Mouse (Mus musculus): ENCODE results near the gene Asb4. TPM values are rescaled to one million over a fixed set of nuclear protein-coding genes. Genes with fewer than 3 reads are reported as not detected.

The Asb4 gene
- polyA plus RNA-seq, 1 experiment from 2014 or later: 6.7 TPM

GRCm38 (mm10) chr6:5429562-5429961 lies 46.4 kb downstream of the Asb4 start:
- no peaks in the 10 kb centered on the region for H3K27me3 ChIP-seq (ENCODE audit: control insufficient read depth, insufficient read depth, low read depth, low read length)
- WGBS: 92% methylated on average over 4 of the region's 4 CpGs
- ATAC-seq (ENCODE audit: low read depth): no peak
- H3K4me3 ChIP-seq (ENCODE audit: low read length): no peak overlapping the region
- H3K9me3 ChIP-seq (ENCODE audit: control insufficient read depth, low read length): no peaks in the 10 kb centered on the region
- H3K4me1 ChIP-seq (replicated peaks; ENCODE audit: control insufficient read depth, insufficient read depth, low read length): no peaks in the 10 kb centered on the region
- H3K9ac ChIP-seq (ENCODE audit: low read length): no peak overlapping the region
- no peaks in the 10 kb centered on the region for H3K36me3 ChIP-seq (ENCODE audit: control insufficient read depth, insufficient read depth, low read length)
- H3K4me2 ChIP-seq (ENCODE audit: low read depth, low read length): no peak overlapping the region
- H3K27ac ChIP-seq (ENCODE audit: low read length): no peak overlapping the region

DNA sequence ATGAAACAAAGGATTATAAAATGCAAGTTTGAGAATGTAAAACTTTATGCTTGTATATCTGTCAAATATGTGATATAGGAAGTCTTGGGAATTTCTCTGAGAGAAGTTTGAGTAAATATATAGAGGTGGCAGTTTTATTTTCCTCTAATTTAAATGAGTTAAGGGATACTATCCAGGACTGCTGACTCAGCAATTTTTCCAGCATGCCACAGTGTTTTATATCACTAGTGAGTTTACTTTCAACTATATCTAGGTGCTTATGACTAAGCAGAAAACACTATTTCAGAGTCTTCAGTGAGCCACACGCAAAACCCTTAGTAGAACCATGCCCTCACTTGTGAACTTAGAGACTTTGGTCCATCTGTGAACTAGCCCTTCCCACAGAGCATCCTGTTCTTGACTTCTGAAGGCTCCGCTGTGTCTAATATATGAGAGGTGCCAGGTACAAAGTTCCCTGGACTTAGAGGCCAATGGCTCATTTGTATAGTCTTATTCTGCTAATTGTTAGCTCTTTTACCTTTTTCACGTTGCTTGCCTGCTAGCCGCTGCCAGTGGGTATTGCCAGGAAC lies 46.9 kb downstream of the Asb4 start:
- no peaks in the 10 kb centered on the region for H3K27me3 ChIP-seq (ENCODE audit: control insufficient read depth, insufficient read depth, low read depth, low read length)
- no peak overlapping the region for H3K4me3 ChIP-seq (ENCODE audit: low read length)
- H3K4me2 ChIP-seq (ENCODE audit: low read depth, low read length): no peak overlapping the region
- H3K27ac ChIP-seq (ENCODE audit: low read length): no peak overlapping the region
- no peak for ATAC-seq (ENCODE audit: low read depth)
- H3K9me3 ChIP-seq (ENCODE audit: control insufficient read depth, low read length): no peaks in the 10 kb centered on the region
- H3K9ac ChIP-seq (ENCODE audit: low read length): no peak overlapping the region
- no peaks in the 10 kb centered on the region for H3K4me1 ChIP-seq (replicated peaks; ENCODE audit: control insufficient read depth, insufficient read depth, low read length)
- WGBS: 92% methylated on average over 4 of the region's 4 CpGs
- H3K36me3 ChIP-seq (ENCODE audit: control insufficient read depth, insufficient read depth, low read length): no peaks in the 10 kb centered on the region

GRCm38 (mm10) chr6:5433887-5434286 lies 50.7 kb downstream of the Asb4 start:
- no peak overlapping the region for H3K27ac ChIP-seq (ENCODE audit: low read length)
- 92% methylated on average over 2 of the region's 2 CpGs for WGBS
- no peaks in the 10 kb centered on the region for H3K27me3 ChIP-seq (ENCODE audit: control insufficient read depth, insufficient read depth, low read depth, low read length)
- H3K4me3 ChIP-seq (ENCODE audit: low read length): no peak overlapping the region
- H3K9me3 ChIP-seq (ENCODE audit: control insufficient read depth, low read length): no peaks in the 10 kb centered on the region
- no peaks in the 10 kb centered on the region for H3K36me3 ChIP-seq (ENCODE audit: control insufficient read depth, insufficient read depth, low read length)
- no peaks in the 10 kb centered on the region for H3K4me1 ChIP-seq (replicated peaks; ENCODE audit: control insufficient read depth, insufficient read depth, low read length)
- H3K4me2 ChIP-seq (ENCODE audit: low read depth, low read length): no peak overlapping the region
- H3K9ac ChIP-seq (ENCODE audit: low read length): no peak overlapping the region
- ATAC-seq (ENCODE audit: low read depth): no peak

DNA sequence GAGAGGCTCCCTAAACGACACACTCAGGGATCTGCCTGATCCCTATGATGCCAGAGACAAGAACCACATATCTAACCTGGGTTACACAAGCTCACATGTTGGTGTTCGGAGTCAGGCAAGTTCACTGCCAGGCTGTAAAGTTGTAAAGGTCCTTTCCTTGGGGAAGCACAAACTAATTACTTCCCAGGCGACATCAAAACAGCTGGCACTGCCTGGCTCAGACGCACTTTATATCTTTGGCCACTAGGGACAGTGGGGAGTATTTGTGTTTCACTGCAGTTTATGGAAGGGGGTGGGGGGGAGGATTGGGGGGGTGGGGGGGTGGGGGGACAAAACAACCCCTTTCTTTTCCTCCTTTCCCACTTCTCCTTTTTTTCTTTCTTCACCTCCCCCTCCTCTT lies 54.6 kb downstream of the Asb4 start:
- H3K27ac ChIP-seq (ENCODE audit: low read length): no peak overlapping the region
- H3K9ac ChIP-seq (ENCODE audit: low read length): no peak overlapping the region
- H3K9me3 ChIP-seq (ENCODE audit: control insufficient read depth, low read length): no peaks in the 10 kb centered on the region
- no peaks in the 10 kb centered on the region for H3K27me3 ChIP-seq (ENCODE audit: control insufficient read depth, insufficient read depth, low read depth, low read length)
- H3K4me2 ChIP-seq (ENCODE audit: low read depth, low read length): no peak overlapping the region
- ATAC-seq (ENCODE audit: low read depth): no peak
- H3K36me3 ChIP-seq (ENCODE audit: control insufficient read depth, insufficient read depth, low read length): no peaks in the 10 kb centered on the region
- peaks cover 4% of the 10 kb centered on the region; the same call in 1 of the 2 replicates for H3K4me1 ChIP-seq (replicated peaks; ENCODE audit: control insufficient read depth, insufficient read depth, low read length)
- WGBS: 41% methylated on average over 4 of the region's 4 CpGs
- H3K4me3 ChIP-seq (ENCODE audit: low read length): no peak overlapping the region

DNA sequence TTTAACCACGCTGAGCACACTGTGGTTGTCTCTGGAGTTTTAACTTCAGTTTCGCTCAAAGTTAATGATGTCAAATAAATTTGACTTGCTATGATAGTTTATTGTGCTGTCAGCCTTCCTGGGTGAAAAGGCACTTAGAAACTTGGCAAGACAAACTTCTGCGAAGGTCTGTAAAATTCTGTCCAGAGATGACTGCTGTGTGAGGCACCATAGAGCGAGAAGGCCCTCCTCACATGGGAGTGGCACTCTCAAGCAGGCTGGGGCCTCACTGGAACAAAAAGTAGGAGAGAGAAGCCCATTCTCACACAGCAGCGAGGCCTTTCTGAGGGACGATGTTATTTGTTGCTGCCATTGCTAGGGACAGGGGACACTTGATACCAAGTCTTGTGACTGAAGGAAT lies 58.0 kb downstream of the Asb4 start:
- H3K27ac ChIP-seq (ENCODE audit: low read length): no peak overlapping the region
- no peak for ATAC-seq (ENCODE audit: low read depth)
- H3K27me3 ChIP-seq (ENCODE audit: control insufficient read depth, insufficient read depth, low read depth, low read length): no peaks in the 10 kb centered on the region
- 75% methylated on average over 6 of the region's 6 CpGs for WGBS
- peaks cover 12% of the 10 kb centered on the region; the same call in 1 of the 2 replicates for H3K4me1 ChIP-seq (replicated peaks; ENCODE audit: control insufficient read depth, insufficient read depth, low read length)
- H3K4me3 ChIP-seq (ENCODE audit: low read length): no peak overlapping the region
- H3K9ac ChIP-seq (ENCODE audit: low read length): no peak overlapping the region
- H3K9me3 ChIP-seq (ENCODE audit: control insufficient read depth, low read length): no peaks in the 10 kb centered on the region
- no peaks in the 10 kb centered on the region for H3K36me3 ChIP-seq (ENCODE audit: control insufficient read depth, insufficient read depth, low read length)
- no peak overlapping the region for H3K4me2 ChIP-seq (ENCODE audit: low read depth, low read length)

GRCm38 (mm10) chr6:5442316-5443085 lies 59.3 kb downstream of the Asb4 start:
- Histone ChIP-seq H3K9ac (ENCODE audit: low read length) (peak overlapping the region; percentile 14; the same call in 1 of the 2 replicates), H3K27me3 (ENCODE audit: control insufficient read depth, insufficient read depth, low read depth, low read length) (no peaks in the 10 kb centered on the region), H3K4me2 (ENCODE audit: low read depth, low read length) (peak overlapping the region; percentile 28), H3K36me3 (ENCODE audit: control insufficient read depth, insufficient read depth, low read length) (no peaks in the 10 kb centered on the region), H3K4me1 (replicated peaks; ENCODE audit: control insufficient read depth, insufficient read depth, low read length) (peaks cover 12% of the 10 kb centered on the region; the same call in 1 of the 2 replicates), H3K9me3 (ENCODE audit: control insufficient read depth, low read length) (no peaks in the 10 kb centered on the region), H3K27ac (ENCODE audit: low read length) (peak overlapping the region; percentile 63; the same call in 1 of the 2 replicates), H3K4me3 (ENCODE audit: low read length) (no peak overlapping the region)
- peak; percentile 65 for ATAC-seq (ENCODE audit: low read depth)
- WGBS: 6% methylated on average over 14 of the region's 14 CpGs

- peak overlapping the region; percentile 28 for H3K4me2 ChIP-seq (ENCODE audit: low read depth, low read length)
- ATAC-seq (ENCODE audit: low read depth): peak; percentile 92
- H3K27me3 ChIP-seq (ENCODE audit: control insufficient read depth, insufficient read depth, low read depth, low read length): no peaks in the 10 kb centered on the region
- no peaks in the 10 kb centered on the region for H3K9me3 ChIP-seq (ENCODE audit: control insufficient read depth, low read length)
- 16% methylated on average over 13 of the region's 13 CpGs for WGBS
- H3K4me3 ChIP-seq (ENCODE audit: low read length): no peak overlapping the region
- no peaks in the 10 kb centered on the region for H3K36me3 ChIP-seq (ENCODE audit: control insufficient read depth, insufficient read depth, low read length)
- H3K27ac ChIP-seq (ENCODE audit: low read length): peak overlapping the region; percentile 63
- no peak overlapping the region; the same call in 1 of the 2 replicates for H3K9ac ChIP-seq (ENCODE audit: low read length)
- peaks cover 12% of the 10 kb centered on the region; the same call in 1 of the 2 replicates for H3K4me1 ChIP-seq (replicated peaks; ENCODE audit: control insufficient read depth, insufficient read depth, low read length)
These were observed 60.1 kb downstream of the Asb4 start for GRCm38 (mm10) chr6:5443104-5443863.

- ATAC-seq (ENCODE audit: low read depth): no peak
- Histone ChIP-seq H3K4me2 (ENCODE audit: low read depth, low read length) (no peak overlapping the region), H3K9ac (ENCODE audit: low read length) (no peak overlapping the region), H3K9me3 (ENCODE audit: control insufficient read depth, low read length) (no peaks in the 10 kb centered on the region), H3K36me3 (ENCODE audit: control insufficient read depth, insufficient read depth, low read length) (no peaks in the 10 kb centered on the region), H3K4me3 (ENCODE audit: low read length) (no peak overlapping the region), H3K27me3 (ENCODE audit: control insufficient read depth, insufficient read depth, low read depth, low read length) (no peaks in the 10 kb centered on the region), H3K4me1 (replicated peaks; ENCODE audit: control insufficient read depth, insufficient read depth, low read length) (peaks cover 12% of the 10 kb centered on the region; the same call in 1 of the 2 replicates), H3K27ac (ENCODE audit: low read length) (no peak overlapping the region)
- 80% methylated on average over 5 of the region's 5 CpGs for WGBS
These were observed 61.2 kb downstream of the Asb4 start for GRCm38 (mm10) chr6:5444331-5444898.

DNA sequence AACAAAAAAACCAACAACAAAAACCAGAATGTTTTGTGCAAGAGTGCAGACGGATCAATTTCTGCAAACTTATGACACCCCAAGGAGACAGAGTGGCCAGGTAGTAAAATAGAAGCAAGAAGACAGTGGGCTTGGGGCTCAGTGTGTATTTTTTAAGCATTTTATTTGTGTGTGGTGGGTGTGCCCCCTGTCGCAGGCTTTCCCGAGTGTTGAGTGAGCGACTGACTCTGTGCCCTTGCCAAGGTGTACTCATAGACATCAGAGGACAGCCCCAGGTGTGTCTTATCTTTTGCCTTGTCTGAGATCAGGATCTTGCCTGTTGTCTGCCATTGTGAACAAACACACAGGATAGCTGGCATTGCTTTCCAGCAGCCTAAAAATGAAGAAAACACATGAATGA lies 63.8 kb downstream of the Asb4 start:
- 81% methylated on average over 4 of the region's 4 CpGs for WGBS
- no peak overlapping the region for H3K9ac ChIP-seq (ENCODE audit: low read length)
- peaks cover 12% of the 10 kb centered on the region; the same call in 1 of the 2 replicates for H3K4me1 ChIP-seq (replicated peaks; ENCODE audit: control insufficient read depth, insufficient read depth, low read length)
- no peak overlapping the region for H3K4me3 ChIP-seq (ENCODE audit: low read length)
- no peak overlapping the region for H3K4me2 ChIP-seq (ENCODE audit: low read depth, low read length)
- H3K36me3 ChIP-seq (ENCODE audit: control insufficient read depth, insufficient read depth, low read length): no peaks in the 10 kb centered on the region
- no peaks in the 10 kb centered on the region for H3K9me3 ChIP-seq (ENCODE audit: control insufficient read depth, low read length)
- no peak overlapping the region for H3K27ac ChIP-seq (ENCODE audit: low read length)
- no peaks in the 10 kb centered on the region for H3K27me3 ChIP-seq (ENCODE audit: control insufficient read depth, insufficient read depth, low read depth, low read length)
- ATAC-seq (ENCODE audit: low read depth): no peak

Data from lung, embryonic 16.5 days (tissue).